Mouse (Mus musculus) liver, adult 2 months (tissue): ENCODE measurements at regions not wholly inside any gene's neighbourhood (a gene's known extent, or its start where the extent isn't known, plus 50 kb on each side); places are given as distances from the start of the nearest gene placed in this dataset.
A peak's percentile ranks its signal among the peaks of the same experiment; 100 is the strongest.

Experiments used
- DNase-seq: peaks from one replicate; pipeline ENCODE4 v3.0.0-alpha.2; 2011; ENCODE audit warnings: low read depth, low spot score; ENCODE audit errors: extremely low read depth
- H3K27ac ChIP-seq: fragments of 200-500 bp; replicated peaks from 2 replicates; pipeline ENCODE4 v1.5.1; 2012; ENCODE audit warnings: low read depth, mild to moderate bottlenecking, control low read depth, inconsistent platforms, low read length; ENCODE audit not compliant: insufficient read depth
- H3K27me3 ChIP-seq: fragments of 200-500 bp; 2 replicates; pipeline ENCODE4 v1.6.1; 2012; ENCODE audit warnings: mild to moderate bottlenecking, moderate library complexity, low read length, inconsistent platforms; ENCODE audit not compliant: control insufficient read depth, insufficient read depth
- H3K36me3 ChIP-seq: fragments of 200-500 bp; 2 replicates; pipeline ENCODE4 v1.6.1; 2012; ENCODE audit warnings: low read length, inconsistent platforms; ENCODE audit not compliant: control insufficient read depth, insufficient read depth
- H3K4me1 ChIP-seq: fragments of 200-500 bp; 2 replicates; pipeline ENCODE4 v1.6.1; 2011; ENCODE audit warnings: low read length; ENCODE audit not compliant: control insufficient read depth, insufficient read depth
- H3K4me3 ChIP-seq: fragments of 200-500 bp; 2 replicates; pipeline ENCODE4 v1.5.1; 2011; ENCODE audit warnings: low read depth, mild to moderate bottlenecking, control low read depth, low read length, moderate library complexity; ENCODE audit not compliant: insufficient read depth
- H3K79me2 ChIP-seq: fragments of 200-500 bp; 2 replicates; pipeline ENCODE4 v1.6.1; 2012; ENCODE audit warnings: inconsistent platforms, mild to moderate bottlenecking, low read length, moderate library complexity; ENCODE audit not compliant: control insufficient read depth, insufficient read depth
- H3K9ac ChIP-seq: fragments of 200-500 bp; 2 replicates; pipeline ENCODE4 v1.6.1; 2012; ENCODE audit warnings: low read depth, mild to moderate bottlenecking, control low read depth, inconsistent platforms, low read length
- CTCF ChIP-seq: fragments of 200-500 bp; IDR thresholded peaks from 2 replicates; pipeline ENCODE4 v1.5.1; 2011; ENCODE audit warnings: low read depth, low read length, control low read depth
- POLR2A ChIP-seq: fragments of 200-500 bp; IDR thresholded peaks from 2 replicates; pipeline ENCODE4 v1.6.1; 2011; ENCODE audit warnings: low read length, control low read depth; ENCODE audit not compliant: insufficient read depth; ENCODE audit errors: extremely low read depth
- WGBS: fragments of 180-500 bp; shearing (Covaris S2); methylation state at CpG from one replicate; pipeline ENCODE4 v1.1.7; 2018; 5-methylcytosine and 5-hydroxymethylcytosine counted together

- no peaks in the 10 kb centered on the region for H3K79me2 ChIP-seq
- H3K27me3 ChIP-seq = no peaks in the 10 kb centered on the region
- 85% methylated on average over 2 of the region's 2 CpGs for whole genome bisulfite sequencing
- H3K4me1 ChIP-seq = no peaks in the 10 kb centered on the region
- TF ChIP-seq CTCF = no peak
- TF ChIP-seq POLR2A = no peak
- H3K9ac ChIP-seq = no peak overlapping the region
- no peak overlapping the region for H3K4me3 ChIP-seq
- no peak for DNase-seq
- no peak overlapping the region for H3K27ac ChIP-seq
- no peaks in the 10 kb centered on the region for H3K36me3 ChIP-seq
Measured at GRCm38 (mm10) chr3:80324726-80325125, 440.4 kb downstream of the Fam198b start.

- no peaks in the 10 kb centered on the region for H3K36me3 ChIP-seq
- DNase-seq = peak; percentile 6
- no peaks in the 10 kb centered on the region; the same call in 1 of the 2 replicates for H3K27me3 ChIP-seq
- 30% methylated on average over 3 of the region's 3 CpGs for WGBS
- H3K4me3 ChIP-seq = no peak overlapping the region
- no peak overlapping the region for H3K27ac ChIP-seq
- no peak overlapping the region for H3K9ac ChIP-seq
- no peaks in the 10 kb centered on the region for H3K79me2 ChIP-seq
- no peaks in the 10 kb centered on the region; the same call in 1 of the 2 replicates for H3K4me1 ChIP-seq
- TF ChIP-seq POLR2A = no peak
- TF ChIP-seq CTCF = no peak
Measured at GRCm38 (mm10) chr3:80331776-80332175, 447.4 kb downstream of the Fam198b start.

- WGBS = 76% methylated on average over 4 of the region's 4 CpGs
- TF ChIP-seq CTCF (no peak), POLR2A (no peak)
Measured at GRCm38 (mm10) chr3:80334446-80334893, 450.1 kb downstream of the Fam198b start.

GRCm38 (mm10) chr3:80336123-80336674 is 451.9 kb downstream of the Fam198b start:
- H3K4me3 ChIP-seq = no peak overlapping the region
- 83% methylated on average over 8 of the region's 8 CpGs for WGBS
- H3K79me2 ChIP-seq = no peaks in the 10 kb centered on the region
- no peak for DNase-seq
- TF ChIP-seq CTCF = no peak
- H3K27ac ChIP-seq = no peak overlapping the region
- no peaks in the 10 kb centered on the region; the same call in 1 of the 2 replicates for H3K4me1 ChIP-seq
- no peaks in the 10 kb centered on the region; the same call in 1 of the 2 replicates for H3K27me3 ChIP-seq
- no peak overlapping the region for H3K9ac ChIP-seq
- H3K36me3 ChIP-seq = no peaks in the 10 kb centered on the region

More at GRCm38 (mm10) chr3:80334446-80334893, 450.1 kb downstream of the Fam198b start:
- no peaks in the 10 kb centered on the region for H3K36me3 ChIP-seq
- no peaks in the 10 kb centered on the region for H3K79me2 ChIP-seq
- no peaks in the 10 kb centered on the region; the same call in 1 of the 2 replicates for H3K27me3 ChIP-seq
- no peak for DNase-seq
- no peak overlapping the region for H3K27ac ChIP-seq
- no peaks in the 10 kb centered on the region; the same call in 1 of the 2 replicates for H3K4me1 ChIP-seq
- H3K9ac ChIP-seq = no peak overlapping the region
- H3K4me3 ChIP-seq = no peak overlapping the region

- Histone ChIP-seq H3K4me3 (no peak overlapping the region), H3K36me3 (no peaks in the 10 kb centered on the region), H3K9ac (no peak overlapping the region), H3K79me2 (no peaks in the 10 kb centered on the region), H3K4me1 (no peaks in the 10 kb centered on the region), H3K27ac (no peak overlapping the region), H3K27me3 (no peaks in the 10 kb centered on the region)
- TF ChIP-seq POLR2A (no peak), CTCF (no peak)
- DNase-seq = no peak
Measured at GRCm38 (mm10) chr3:80367972-80368371, 434.7 kb downstream of the Gria2 start.

- H3K79me2 ChIP-seq = no peaks in the 10 kb centered on the region
- DNase-seq = no peak
- 73% methylated on average over 4 of the region's 4 CpGs for WGBS
- no peaks in the 10 kb centered on the region for H3K4me1 ChIP-seq
- no peak overlapping the region for H3K27ac ChIP-seq
- no peak overlapping the region for H3K4me3 ChIP-seq
- TF ChIP-seq POLR2A (no peak), CTCF (no peak)
- no peaks in the 10 kb centered on the region for H3K36me3 ChIP-seq
- H3K27me3 ChIP-seq = no peaks in the 10 kb centered on the region
- H3K9ac ChIP-seq = no peak overlapping the region
Measured at GRCm38 (mm10) chr3:80369214-80369941, 433.3 kb downstream of the Gria2 start.
